8 mouse cellular contexts compared by ENCODE assay signal in the genomic region with DNA sequence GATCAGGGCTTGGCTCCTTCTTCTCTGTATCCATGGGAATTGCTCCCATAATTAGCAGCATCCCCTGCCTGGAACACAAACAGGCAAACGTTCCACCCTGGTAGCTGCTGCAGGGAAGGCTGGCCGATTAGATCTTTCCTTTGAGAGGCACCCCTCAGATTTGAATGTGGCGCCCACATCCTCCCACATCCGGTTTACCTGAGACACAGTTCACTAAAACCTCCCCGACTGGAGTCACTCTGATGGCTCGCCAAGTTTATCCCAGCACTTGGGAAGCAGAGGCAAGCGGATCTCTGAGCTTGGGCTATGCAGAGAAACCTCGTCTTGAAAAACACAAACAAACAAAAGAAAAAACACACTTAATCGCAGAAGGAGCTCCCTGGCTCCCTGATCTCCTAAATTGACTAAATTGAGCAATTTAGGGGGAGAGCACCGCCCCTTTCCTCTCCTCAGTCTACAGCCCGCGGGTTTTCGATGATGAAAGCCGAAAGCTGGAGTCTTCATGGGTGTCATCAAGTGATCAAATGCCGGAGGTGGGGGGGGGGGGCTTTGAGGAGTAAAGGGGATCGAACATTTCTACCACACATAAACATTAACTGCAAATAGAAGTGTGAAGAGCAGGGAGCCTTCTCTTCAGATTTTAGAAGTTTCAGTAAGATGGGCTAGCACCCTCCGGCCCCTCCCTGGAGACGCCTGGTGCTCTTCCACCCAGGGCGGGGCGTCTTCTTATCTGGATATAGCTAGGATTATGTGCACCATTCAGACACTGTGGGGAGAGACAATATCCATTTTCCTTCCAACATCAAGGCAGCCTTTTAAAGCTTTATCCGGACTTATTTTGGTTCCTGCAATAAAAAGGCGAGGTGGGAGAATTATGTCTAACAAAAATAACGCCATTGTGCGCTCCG. TPM values are rescaled to one million over a fixed set of nuclear protein-coding genes. Genes with fewer than 3 reads are reported as not detected.
A peak's percentile ranks its signal among the peaks of the same experiment; 100 is the strongest.
DNase-seq lines count a peak whose midpoint lies in the region; ATAC-seq and TF ChIP-seq lines count a peak whose summit lies in the region.

No protein-coding gene starts in this region.

- H3K9me3 ChIP-seq in kidney, postnatal 0 days (replicated peaks; ENCODE audit: low read length), result no peaks in the 10 kb centered on the region
- no peaks in the 10 kb centered on the region for H3K9me3 ChIP-seq in forebrain, embryonic 15.5 days

- H3K9ac ChIP-seq in kidney, postnatal 0 days (ENCODE audit: low read depth, low read length), result no peak overlapping the region
- no peak overlapping the region for H3K9ac ChIP-seq in forebrain, embryonic 15.5 days (replicated peaks)

- WGBS in kidney, postnatal 0 days, result 10% methylated on average over 25 of the region's 25 CpGs
- 21% methylated on average over 25 of the region's 25 CpGs for WGBS in forebrain, embryonic 15.5 days

- peak overlapping the region; percentile 5; the same call in 1 of the 2 replicates for H3K4me3 ChIP-seq in kidney, postnatal 0 days (replicated peaks; ENCODE audit: low read depth, low read length)
- H3K4me3 ChIP-seq in forebrain, embryonic 15.5 days, result no peak overlapping the region

- H3K27me3 ChIP-seq in kidney, postnatal 0 days (ENCODE audit: insufficient read depth, low read length), result no peaks in the 10 kb centered on the region
- peaks cover 3% of the 10 kb centered on the region; the same call in 1 of the 2 replicates for H3K27me3 ChIP-seq in forebrain, embryonic 15.5 days

- H3K36me3 ChIP-seq in kidney, postnatal 0 days (ENCODE audit: insufficient read depth, low read length), result no peaks in the 10 kb centered on the region
- no peaks in the 10 kb centered on the region for H3K36me3 ChIP-seq in forebrain, embryonic 15.5 days

- DNase-seq in kidney, postnatal 0 days (ENCODE audit: low spot score), result no peak
- DNase-seq in kidney, postnatal 4 days, result no peak
- DNase-seq in MN1 (ENCODE audit: low spot score), result peak; percentile 58
- no peak for DNase-seq in embryo, embryonic 11 days
- DNase-seq in cerebellum, postnatal 14 days, result no peak
- no peak for DNase-seq in testis, postnatal 10 days (ENCODE audit: low spot score)

- H3K4me1 ChIP-seq in kidney, postnatal 0 days (replicated peaks; ENCODE audit: insufficient read depth, low read length), result 0 out of 2 replicates have a peak, but pooled peaks cover 8% of the 10 kb centered on the region
- H3K4me1 ChIP-seq in forebrain, embryonic 15.5 days, result peaks cover 20% of the 10 kb centered on the region

- H3K4me2 ChIP-seq in kidney, postnatal 0 days (ENCODE audit: low read length), result peak overlapping the region; percentile 36
- peak overlapping the region; percentile 13; the same call in 1 of the 2 replicates for H3K4me2 ChIP-seq in forebrain, embryonic 15.5 days (replicated peaks)

- no peak for ATAC-seq in kidney, postnatal 0 days (replicated peaks; ENCODE audit: low FRiP score, low read depth)
- ATAC-seq in forebrain, embryonic 15.5 days (replicated peaks), result no peak
- peak; percentile 64 for ATAC-seq in megakaryocyte-erythroid progenitor cell, adult 5-6 weeks (replicated peaks; ENCODE audit: low FRiP score, low TSS enrichment, poor library complexity, severe bottlenecking)

- no peak overlapping the region for H3K27ac ChIP-seq in kidney, postnatal 0 days
- no peak overlapping the region for H3K27ac ChIP-seq in forebrain, embryonic 15.5 days (replicated peaks)

- TF ChIP-seq CTCF in kidney, postnatal 0 days (IDR thresholded peaks at IDR 0.05; ENCODE audit: low read depth), result no peak

RNA-seq across cellular contexts. Expression of gene Rps6ka1, which starts 59.5 kb away (rescaled TPM):
- 29.7 and 32.5 TPM in 2 replicates for polyA plus RNA-seq in kidney, postnatal 0 days (2015; fragmentation: Nextera tagmentation; extraction: Ambion mirVana)
- polyA plus RNA-seq in forebrain, embryonic 15.5 days (2015; fragmentation: Nextera tagmentation; extraction: Ambion mirVana), result 15.6 and 16.5 TPM in 2 replicates
- 37.3 and 46.2 TPM in 2 replicates for total RNA-seq in megakaryocyte-erythroid progenitor cell, adult 5-6 weeks (2014; fragmentation: Nextera tagmentation)
- total RNA-seq in megakaryocyte-erythroid progenitor cell, adult 5-6 weeks (2017), result 16.3 and 36.1 TPM in 2 replicates
